Mouse (Mus musculus): Measurements from ENCODE around the gene Lmbr1l. TPM values are rescaled to one million over a fixed set of nuclear protein-coding genes. Genes with fewer than 3 reads are reported as not detected.

Gene Lmbr1l
- total and polyA plus RNA-seq, 3 experiments: 23.4 to 30.4 (median 27.9) TPM

DNA sequence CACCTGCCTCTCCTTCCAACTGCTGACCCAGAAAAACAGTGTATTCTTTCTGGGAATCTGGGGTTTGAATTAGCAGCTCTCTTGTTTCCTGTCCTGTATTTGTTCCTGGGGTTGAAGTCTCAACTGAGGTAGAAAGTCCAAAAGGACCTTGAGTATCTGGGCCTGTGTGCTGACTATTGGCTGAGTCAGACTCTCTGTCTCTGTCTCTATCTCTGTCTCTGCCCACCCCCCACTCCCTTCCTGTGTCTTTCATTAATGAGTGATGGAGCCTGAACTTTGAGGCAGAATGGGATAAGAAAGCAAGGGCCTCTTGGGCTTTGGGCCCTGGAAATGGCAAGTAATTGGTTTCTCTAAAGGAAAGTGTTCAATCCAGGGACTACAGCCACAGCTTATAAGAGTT, 34.4 kb downstream of the Lmbr1l start:
- H3K4me3 ChIP-seq (replicated peaks in 1 of 3; ENCODE audit: low read depth in 2 of 3, low read length in 2 of 3, poor library complexity in 1 of 3): no peak overlapping the region
- peaks cover 1% of the 10 kb centered on the region for H3K27me3 ChIP-seq (replicated peaks)
- H3K36me3 ChIP-seq (replicated peaks in 1 of 2; ENCODE audit: control insufficient read depth in 1 of 2, insufficient read depth in 1 of 2, low read length in 1 of 2): peaks cover 4 to 11% of the 10 kb centered on the region in 2 experiments
- in situ Hi-C loops (cut with MboI; ENCODE audit: low pct_ligation_motif_present, low pct_unique_long_range_greater_than_20kb, low sequenced_read_pairs): no loop called here
- peaks cover 11% of the 10 kb centered on the region; the same call in 1 of the 2 replicates for H3K79me2 ChIP-seq (replicated peaks; ENCODE audit: control insufficient read depth, extremely low read depth, insufficient read depth, poor library complexity, severe bottlenecking)
- no peaks in the 10 kb centered on the region for H3K9me3 ChIP-seq (replicated peaks; ENCODE audit: low read length)
- TF ChIP-seq PAX5 (IDR thresholded peaks at IDR 0.05; ENCODE audit: low read length): no peak
- no peak for TF ChIP-seq JUND (conservative IDR thresholded peaks at IDR 0.05; ENCODE audit: low read depth, low read length)
- TF ChIP-seq ELF1 (IDR thresholded peaks at IDR 0.05; ENCODE audit: low read depth, low read length): no peak
- no peak for TF ChIP-seq MAZ (IDR thresholded peaks at IDR 0.05; ENCODE audit: low read depth, low read length)
- no peak for TF ChIP-seq RCOR1 (conservative IDR thresholded peaks at IDR 0.05; ENCODE audit: low read depth, low read length)
- TF ChIP-seq GABPA (IDR thresholded peaks at IDR 0.05; ENCODE audit: insufficient replicate concordance, low read depth, low read length): no peak
- TF ChIP-seq IRF4 (IDR thresholded peaks at IDR 0.05; ENCODE audit: low read depth, low read length): no peak
- no peak for TF ChIP-seq CTCF (conservative IDR thresholded peaks at IDR 0.05 in 1 of 2, IDR thresholded peaks at IDR 0.05 in 1 of 2; ENCODE audit: low read depth in 2 of 2, low read length in 2 of 2)
- no peak for TF ChIP-seq POLR2A (IDR thresholded peaks at IDR 0.05; ENCODE audit: low read depth, low read length)
- no peak for TF ChIP-seq EP300 (IDR thresholded peaks at IDR 0.05; ENCODE audit: low read length)
- TF ChIP-seq ZC3H11A (IDR thresholded peaks at IDR 0.05; ENCODE audit: low read depth, low read length): no peak
- no peak for TF ChIP-seq CHD1 (IDR thresholded peaks at IDR 0.05; ENCODE audit: low read depth, low read length)
- TF ChIP-seq RAD21 (IDR thresholded peaks at IDR 0.05; ENCODE audit: low read depth, low read length): no peak
- H3K4me2 ChIP-seq (ENCODE audit: insufficient read depth, low read depth, poor library complexity, severe bottlenecking): no peak overlapping the region
- H3K4me1 ChIP-seq (ENCODE audit: control insufficient read depth in 1 of 2, insufficient read depth in 2 of 2): peaks cover 7 to 27% of the 10 kb centered on the region in 2 experiments
- dilution Hi-C loops (cut with MboI; ENCODE audit: extremely low pct_ligation_motif_present, extremely low pct_unique_long_range_greater_than_20kb, low sequenced_read_pairs): no loop called here
- H3K9ac ChIP-seq (ENCODE audit: insufficient read depth, low read depth): no peak overlapping the region
- DNase-seq (ENCODE audit: extremely low read depth): no peak
- no peak overlapping the region for H3K27ac ChIP-seq (ENCODE audit: insufficient read depth, low read depth)

DNA sequence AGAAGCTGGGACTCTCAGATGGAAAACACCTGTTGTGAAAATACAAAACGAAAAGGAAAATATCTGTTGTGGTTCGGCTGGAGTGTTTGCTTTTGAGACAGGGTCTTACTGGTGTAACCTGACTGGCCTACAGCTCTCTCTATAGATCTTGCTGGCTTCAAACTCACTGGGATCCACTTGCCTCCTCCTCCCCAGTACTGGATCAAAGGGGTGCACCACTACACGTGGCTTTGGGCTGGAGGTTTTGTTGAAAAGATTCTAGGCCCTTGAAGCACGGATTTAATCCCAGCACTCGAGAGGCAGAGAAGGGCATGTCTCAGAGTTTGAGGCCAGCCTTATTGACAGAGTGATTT, 36.4 kb downstream of the Lmbr1l start:
- peaks cover 7 to 27% of the 10 kb centered on the region in 2 experiments for H3K4me1 ChIP-seq (ENCODE audit: control insufficient read depth in 1 of 2, insufficient read depth in 2 of 2)
- H3K27ac ChIP-seq (ENCODE audit: insufficient read depth, low read depth): no peak overlapping the region
- no peaks in the 10 kb centered on the region for H3K9me3 ChIP-seq (replicated peaks; ENCODE audit: low read length)
- TF ChIP-seq HCFC1 (IDR thresholded peaks at IDR 0.05; ENCODE audit: low read depth, low read length) (no peak), KAT2A (IDR thresholded peaks at IDR 0.05; ENCODE audit: insufficient replicate concordance, low read length) (no peak), EP300 (IDR thresholded peaks at IDR 0.05; ENCODE audit: low read length) (no peak), ZMIZ1 (IDR thresholded peaks at IDR 0.05; ENCODE audit: low read depth, low read length) (no peak), RAD21 (IDR thresholded peaks at IDR 0.05; ENCODE audit: low read depth, low read length) (no peak), MYC (IDR thresholded peaks at IDR 0.05; ENCODE audit: low read depth, low read length) (peak; percentile 11; the same call in 1 of the 2 replicates), ETS1 (conservative IDR thresholded peaks at IDR 0.05; ENCODE audit: low read depth, low read length) (no peak), MEF2A (IDR thresholded peaks at IDR 0.05; ENCODE audit: borderline replicate concordance, low read depth, low read length) (no peak), NELFE (IDR thresholded peaks at IDR 0.05; ENCODE audit: low read depth, low read length) (no peak), IRF4 (IDR thresholded peaks at IDR 0.05; ENCODE audit: low read depth, low read length) (no peak), MAX (IDR thresholded peaks at IDR 0.05; ENCODE audit: low read length) (peak; percentile 24), GABPA (IDR thresholded peaks at IDR 0.05; ENCODE audit: insufficient replicate concordance, low read depth, low read length) (no peak)
- peak overlapping the region in 2 of 3 experiments; percentile 14 to 48 for H3K4me3 ChIP-seq (replicated peaks in 1 of 3; ENCODE audit: low read depth in 2 of 3, low read length in 2 of 3, poor library complexity in 1 of 3)
- peak overlapping the region; percentile 11 for H3K9ac ChIP-seq (ENCODE audit: insufficient read depth, low read depth)
- peaks cover 9 to 27% of the 10 kb centered on the region in 2 experiments for H3K36me3 ChIP-seq (replicated peaks in 1 of 2; ENCODE audit: control insufficient read depth in 1 of 2, insufficient read depth in 1 of 2, low read length in 1 of 2)
- dilution Hi-C loops (cut with MboI; ENCODE audit: extremely low pct_ligation_motif_present, extremely low pct_unique_long_range_greater_than_20kb, low sequenced_read_pairs) (no loop called here), in situ Hi-C loops (cut with MboI; ENCODE audit: low pct_ligation_motif_present, low pct_unique_long_range_greater_than_20kb, low sequenced_read_pairs) (no loop called here)
- H3K79me2 ChIP-seq (replicated peaks; ENCODE audit: control insufficient read depth, extremely low read depth, insufficient read depth, poor library complexity, severe bottlenecking): peaks cover 11% of the 10 kb centered on the region; the same call in 1 of the 2 replicates
- H3K27me3 ChIP-seq (replicated peaks): no peaks in the 10 kb centered on the region
- peak overlapping the region; percentile 44 for H3K4me2 ChIP-seq (ENCODE audit: insufficient read depth, low read depth, poor library complexity, severe bottlenecking)
- DNase-seq (ENCODE audit: extremely low read depth): no peak

Measured in CH12.LX (cell line).